Mouse (Mus musculus) adrenal gland (tissue): ENCODE data around the gene Ndufc2.
"Not testable (repeated sequence)": the region's sequence is repeated elsewhere in the genome, so short reads cannot be mapped to it uniquely, and the experiment has no call there.

Experiments used
- intact Hi-C: fragments of 180-260 bp; cut with DNase I; formaldehyde crosslinking; loops from one replicate; pipeline ENCODE4 v1.15.1; 2025

The Ndufc2 gene

DNA sequence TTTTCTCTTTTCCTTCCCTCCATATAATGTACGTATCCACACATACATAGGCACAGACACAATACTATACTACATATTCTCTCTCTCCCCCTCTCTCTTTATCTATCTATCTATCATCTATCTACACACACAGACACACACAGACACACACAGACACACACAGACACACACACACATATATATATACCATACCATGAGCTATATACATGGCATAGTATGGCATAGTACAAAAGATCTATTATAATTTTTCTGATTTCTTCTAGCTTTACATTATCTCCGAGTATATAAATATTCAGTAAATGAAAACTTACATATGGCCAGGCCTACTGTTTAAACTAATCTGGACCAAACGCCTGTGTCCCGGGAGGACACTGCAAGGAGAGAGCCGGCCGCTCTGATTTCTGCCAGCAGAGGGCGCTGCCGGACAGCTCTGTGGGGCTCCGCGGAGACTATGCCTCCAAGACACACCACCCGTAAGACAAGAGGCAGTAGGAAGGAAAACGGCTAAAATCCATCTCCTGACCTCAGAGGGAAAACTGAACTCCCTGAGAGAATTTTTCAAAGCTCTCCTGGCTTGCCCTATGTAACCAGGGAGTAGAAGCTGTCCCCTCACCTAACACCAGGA, 24.9 kb downstream of the Ndufc2 start:
- intact Hi-C loops: loop anchor here (5.0 to 10.0 kb wide), 3 partner anchors 58 to 253 kb away; partner anchors contain the start of gene Ints4

DNA sequence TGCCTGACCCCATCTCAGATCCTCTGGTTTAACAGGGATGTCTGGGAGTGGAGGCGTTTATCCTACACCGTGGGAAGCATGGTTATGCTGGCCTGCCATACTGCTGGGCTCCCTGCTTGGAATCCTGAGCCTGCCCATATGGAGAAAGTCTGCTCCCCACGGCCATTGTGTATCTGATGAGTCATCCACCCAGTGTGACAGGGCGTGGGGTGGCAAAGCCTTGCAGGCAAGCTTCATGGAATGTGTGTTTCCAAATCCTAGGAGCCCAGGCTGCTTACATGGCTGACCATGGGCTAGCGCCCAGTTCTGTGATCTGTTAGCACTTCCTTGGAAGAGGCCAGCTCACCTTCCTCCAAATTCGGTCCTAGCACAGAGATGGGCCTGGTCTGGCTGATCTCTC, 26.8 kb downstream of the Ndufc2 start:
- intact Hi-C loops: loop anchor here (5.0 to 10.0 kb wide), 3 partner anchors 56 to 251 kb away; partner anchors contain the start of gene Ints4

DNA sequence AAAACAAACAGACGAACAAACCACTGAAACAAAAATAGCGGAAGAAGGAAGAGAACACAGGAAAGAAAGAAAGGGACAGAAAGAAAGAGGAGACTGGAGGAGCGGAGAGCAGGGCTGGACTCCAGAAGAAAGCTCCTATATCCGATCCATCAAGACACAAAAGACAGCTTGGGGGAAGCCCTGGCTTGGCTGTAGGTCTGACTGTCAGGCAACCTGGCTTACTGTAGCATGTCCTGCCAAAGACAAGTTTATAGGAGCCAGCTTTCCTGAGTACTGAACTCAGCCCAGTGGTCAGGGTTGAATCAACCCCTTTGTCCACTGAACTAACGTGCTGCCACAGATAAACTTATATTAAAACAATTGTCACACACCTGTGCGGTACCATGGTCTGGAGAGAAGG, 27.5 kb downstream of the Ndufc2 start:
- intact Hi-C loops: loop anchor here (5.0 to 10.0 kb wide), 3 partner anchors 55 to 250 kb away; partner anchors contain the start of gene Ints4

DNA sequence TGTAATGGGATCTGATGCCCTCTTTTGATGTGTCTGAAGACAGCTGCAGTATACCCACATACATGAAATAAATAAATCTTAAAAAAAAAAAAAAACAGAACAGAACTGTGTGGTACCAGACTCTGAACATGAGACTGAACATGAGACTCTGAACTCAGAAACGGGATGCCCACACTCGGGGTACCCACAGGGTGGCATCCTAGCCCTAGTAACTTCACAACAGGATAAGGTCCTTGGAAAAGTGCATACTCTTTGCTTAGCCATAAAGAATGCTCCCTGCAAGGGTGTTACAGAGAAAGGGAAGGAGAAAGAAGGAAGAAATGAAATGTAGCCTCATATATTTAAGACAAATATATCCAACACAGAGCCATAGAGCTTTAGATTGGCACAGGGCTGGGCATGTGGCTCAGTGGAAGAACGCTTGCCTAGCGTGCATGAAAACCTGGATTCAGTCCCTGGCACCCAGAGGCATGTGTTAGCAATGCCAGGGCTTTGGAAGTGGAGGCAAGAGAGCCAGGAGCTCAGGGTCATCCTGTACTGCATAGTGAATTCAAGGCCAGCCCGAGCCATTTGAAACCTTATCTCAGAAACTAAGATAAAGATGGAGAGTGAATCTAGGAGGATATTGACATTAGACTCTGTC, 28.1 kb downstream of the Ndufc2 start:
- intact Hi-C loops: loop anchor here (5.0 to 10.0 kb wide), 3 partner anchors 54 to 249 kb away; partner anchors contain the start of gene Ints4

DNA sequence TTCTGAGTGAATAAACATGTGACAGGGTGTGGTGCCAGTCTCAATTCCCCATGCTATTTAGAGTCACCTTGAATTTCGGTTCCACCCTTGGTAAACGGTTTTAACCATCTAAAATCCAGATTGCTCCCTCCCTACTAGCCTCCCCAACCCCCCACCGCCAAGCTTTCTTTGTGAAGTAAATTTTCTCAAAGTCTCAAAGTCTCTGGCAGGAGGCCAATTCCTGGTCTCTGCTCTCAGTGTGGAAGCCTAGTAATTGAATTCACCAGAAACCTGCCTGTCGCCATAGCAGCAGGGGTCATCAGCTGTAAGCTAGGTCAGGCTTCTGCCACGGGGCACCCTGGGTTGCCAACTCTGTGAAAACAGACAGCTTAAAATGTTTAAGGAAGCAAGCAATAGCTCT, 29.9 kb downstream of the Ndufc2 start:
- intact Hi-C loops: loop anchor here (5.0 to 10.0 kb wide), 3 partner anchors 53 to 248 kb away; partner anchors contain the start of gene Ints4

DNA sequence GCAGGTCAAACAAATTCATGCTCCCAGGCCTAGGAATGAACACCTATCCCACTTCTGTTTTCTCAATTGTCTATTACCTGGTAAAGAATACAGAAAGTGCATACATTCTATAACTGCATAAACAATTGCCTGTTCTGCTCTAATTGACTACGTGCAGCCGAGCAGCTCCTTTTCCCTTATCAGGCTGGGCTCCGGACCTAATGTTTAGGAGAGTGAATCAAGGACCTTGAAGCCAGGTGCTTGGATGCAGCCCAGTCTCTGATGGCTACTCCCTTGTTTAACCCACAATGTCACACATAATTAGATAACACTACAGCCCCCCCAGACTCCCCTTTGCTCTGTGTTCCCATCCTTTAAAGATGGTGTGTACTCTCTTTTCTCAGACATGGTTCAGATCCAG, 33.7 kb downstream of the Ndufc2 start:
- intact Hi-C loops: not testable (repeated sequence)

DNA sequence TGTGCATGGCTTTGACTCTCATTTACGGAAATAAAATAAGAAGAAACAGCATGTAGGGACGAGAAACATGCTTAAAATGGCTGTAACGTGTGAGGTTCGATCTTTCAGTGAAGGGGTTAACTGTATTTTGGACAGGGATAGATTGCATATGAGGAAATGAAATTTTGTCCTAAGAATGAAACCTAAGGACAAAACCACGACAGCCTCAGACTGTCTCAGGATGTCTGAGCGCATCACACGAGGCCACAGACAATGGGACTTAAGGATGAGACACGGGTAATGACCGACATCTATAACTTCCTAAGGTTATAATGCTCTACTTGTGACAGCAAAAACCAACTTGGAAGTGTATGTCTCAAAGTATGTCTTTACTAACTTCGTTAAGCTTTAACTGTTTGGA, 34.7 kb downstream of the Ndufc2 start:
- intact Hi-C loops: no loop called here

DNA sequence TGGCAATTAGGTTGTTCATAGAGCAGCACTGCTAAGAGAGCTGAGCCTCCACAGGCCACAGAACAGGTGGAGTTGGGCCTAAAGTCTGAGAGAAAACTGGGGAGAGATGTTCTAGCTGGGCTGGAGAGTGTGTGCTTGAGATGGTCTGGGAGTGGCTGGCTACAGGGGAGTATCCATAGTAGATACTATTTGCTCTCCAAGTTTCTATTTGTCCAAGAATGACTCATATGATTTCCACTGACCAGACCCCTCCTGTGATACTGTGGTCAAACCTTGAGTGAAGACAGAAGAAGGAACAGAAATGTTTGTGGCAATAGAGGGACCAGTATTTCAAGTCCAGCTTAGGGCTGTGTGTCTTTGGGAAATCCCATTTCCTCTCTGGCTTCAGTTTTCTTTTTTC, 39.2 kb downstream of the Ndufc2 start:
- intact Hi-C loops: no loop called here

DNA sequence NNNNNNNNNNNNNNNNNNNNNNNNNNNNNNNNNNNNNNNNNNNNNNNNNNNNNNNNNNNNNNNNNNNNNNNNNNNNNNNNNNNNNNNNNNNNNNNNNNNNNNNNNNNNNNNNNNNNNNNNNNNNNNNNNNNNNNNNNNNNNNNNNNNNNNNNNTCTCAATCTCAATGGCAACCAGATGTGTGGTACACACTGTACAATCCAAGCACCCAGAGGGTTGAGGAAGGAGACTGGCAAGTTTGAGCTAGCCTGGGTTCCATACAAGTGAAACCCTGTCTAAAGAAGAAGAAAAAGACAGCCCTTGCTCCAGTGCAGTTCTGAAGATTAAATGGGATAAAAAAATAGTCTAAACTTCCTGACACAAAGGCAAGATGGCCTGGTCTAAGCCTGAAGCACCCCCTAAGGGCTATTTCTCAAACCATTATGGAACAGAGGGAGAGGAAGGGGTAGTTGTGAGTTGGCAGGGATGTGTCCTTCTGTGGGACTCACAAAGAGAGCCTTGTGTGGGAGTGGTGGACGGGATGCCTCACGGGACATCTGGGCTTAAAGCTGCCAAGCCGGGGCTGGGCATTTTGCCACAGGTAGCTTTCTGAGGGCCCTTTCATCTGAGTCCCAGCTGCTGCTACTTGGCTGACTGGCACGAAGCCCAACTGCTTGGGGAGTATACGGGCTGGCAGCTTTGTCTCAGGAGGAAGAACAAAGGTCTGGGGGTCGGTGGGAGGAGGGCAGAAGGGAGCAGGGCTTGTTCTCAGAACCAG, 46.5 kb downstream of the Ndufc2 start:
- intact Hi-C loops: no loop called here

DNA sequence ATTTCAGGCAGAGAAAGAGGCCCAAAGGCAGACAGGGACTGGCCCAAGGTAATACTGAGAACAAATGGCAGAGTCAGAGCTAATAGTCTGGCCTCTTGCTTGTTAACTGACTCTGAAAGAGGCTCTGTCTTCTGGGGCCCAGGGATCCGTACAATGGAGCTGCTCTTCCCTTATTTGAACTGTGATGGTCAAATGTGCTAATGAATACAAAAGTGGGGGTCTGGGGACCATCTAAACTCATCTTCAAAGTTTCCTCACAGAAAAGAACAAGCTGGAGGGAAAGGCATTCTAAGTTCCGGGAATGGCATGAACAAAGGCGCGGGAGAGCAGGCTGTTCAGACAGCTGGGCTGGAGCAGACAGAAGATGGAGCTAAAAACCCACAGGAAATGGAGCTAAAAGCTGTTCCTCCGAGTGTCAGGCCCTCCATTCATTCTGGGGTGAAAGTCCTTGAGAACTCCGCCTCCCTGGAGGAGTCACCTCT, 47.3 kb downstream of the Ndufc2 start:
- intact Hi-C loops: no loop called here

DNA sequence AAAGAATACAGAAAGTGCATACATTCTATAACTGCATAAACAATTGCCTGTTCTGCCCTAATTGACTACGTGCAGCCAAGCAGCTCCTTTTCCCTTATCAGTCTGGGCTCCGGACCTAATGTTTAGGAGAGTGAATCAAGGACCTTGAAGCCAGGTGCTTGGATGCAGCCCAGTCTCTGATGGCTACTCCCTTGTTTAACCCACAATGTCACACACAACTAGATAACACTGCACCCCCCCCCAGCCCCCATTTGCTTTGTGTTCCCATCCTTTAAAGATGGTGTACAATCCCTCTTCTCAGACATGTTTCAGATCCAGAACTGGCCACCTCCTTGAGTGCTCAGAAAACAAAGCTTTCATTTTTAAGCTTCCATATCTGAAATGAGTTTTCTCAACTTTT, 51.2 kb downstream of the Ndufc2 start, which contains the start of gene Kctd14:
Gene Kctd14, plus strand, starts transcription at position 301 of the 400 bp plus-strand sequence.
- intact Hi-C loops: not testable (repeated sequence)

DNA sequence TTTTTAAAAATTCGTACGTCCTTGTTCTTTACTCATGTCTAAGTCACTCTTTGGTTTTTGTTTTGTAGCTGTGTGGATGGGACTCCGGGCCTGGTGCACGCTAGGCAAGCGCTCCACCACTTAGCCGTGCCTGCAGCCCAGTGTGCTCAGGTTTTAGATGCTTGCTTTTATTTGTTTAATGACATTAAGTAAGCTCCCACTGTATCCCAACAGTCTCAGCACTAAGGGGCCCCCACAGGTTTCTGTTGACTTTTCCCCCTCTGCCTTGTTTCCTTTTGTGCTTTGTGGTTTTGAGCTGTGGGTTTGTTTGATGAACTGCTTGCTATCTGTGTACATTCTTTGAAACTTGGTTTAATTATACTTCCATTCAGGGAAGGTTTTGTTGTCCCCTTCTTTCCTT, 52.4 kb downstream of the Ndufc2 start:
- intact Hi-C loops: no loop called here

DNA sequence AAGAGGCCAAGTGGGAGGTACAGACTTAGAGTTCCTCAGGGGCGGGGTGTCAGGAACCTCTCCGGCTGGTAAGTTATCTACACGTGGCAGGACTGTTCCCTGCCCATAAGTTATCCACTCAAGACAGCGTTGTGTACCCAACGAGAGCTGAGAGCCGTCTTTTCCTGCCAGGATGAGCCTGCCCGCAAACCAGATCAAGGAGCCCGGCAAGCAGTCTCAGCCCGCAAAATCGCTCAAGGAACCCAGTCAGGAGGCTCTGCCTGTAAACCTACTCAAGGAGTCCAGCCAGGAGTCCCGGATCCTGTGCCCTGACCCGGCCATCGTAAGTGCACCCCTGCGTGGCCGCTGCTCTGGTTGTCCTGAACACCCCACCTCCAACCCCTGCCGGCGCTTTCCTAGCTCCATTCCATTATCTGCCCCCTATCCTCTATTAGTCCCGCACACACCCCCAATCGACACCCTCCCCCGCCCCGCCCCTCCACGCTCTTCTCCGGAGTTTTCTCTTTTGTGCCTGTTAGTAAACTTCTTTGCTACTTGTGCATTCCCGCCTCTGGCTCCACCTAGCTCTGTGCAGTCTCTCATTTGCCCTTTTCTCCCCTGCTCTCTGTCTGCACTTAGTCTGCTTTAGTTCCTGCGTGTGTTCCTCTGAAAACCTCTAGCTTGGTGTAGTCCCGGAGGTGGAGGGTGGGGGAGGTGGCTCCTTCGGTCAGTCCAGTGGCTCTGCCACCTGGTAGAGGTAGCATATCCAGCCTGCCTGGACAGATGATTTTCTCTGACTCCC, 53.5 kb downstream of the Ndufc2 start:
- intact Hi-C loops: no loop called here

DNA sequence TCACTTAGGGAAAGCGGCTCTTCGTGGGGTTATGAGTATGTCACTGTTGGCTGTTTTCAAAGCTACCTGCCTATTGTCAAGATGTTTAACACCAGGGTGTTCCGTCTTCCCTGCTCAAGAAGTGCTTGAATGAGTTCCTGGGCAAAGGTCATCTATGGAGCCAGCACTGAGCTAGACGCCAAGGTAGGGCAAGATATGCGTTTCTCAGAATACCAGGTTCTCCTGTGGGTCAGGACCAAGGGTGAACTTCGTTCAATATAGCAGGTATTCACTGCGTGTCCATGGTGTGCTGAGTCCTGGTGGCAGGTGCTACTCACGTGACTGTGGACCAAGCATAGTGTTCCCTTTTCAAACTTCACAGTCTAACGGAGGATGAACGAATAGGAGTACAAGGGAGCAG, 55.0 kb downstream of the Ndufc2 start:
- intact Hi-C loops: no loop called here

DNA sequence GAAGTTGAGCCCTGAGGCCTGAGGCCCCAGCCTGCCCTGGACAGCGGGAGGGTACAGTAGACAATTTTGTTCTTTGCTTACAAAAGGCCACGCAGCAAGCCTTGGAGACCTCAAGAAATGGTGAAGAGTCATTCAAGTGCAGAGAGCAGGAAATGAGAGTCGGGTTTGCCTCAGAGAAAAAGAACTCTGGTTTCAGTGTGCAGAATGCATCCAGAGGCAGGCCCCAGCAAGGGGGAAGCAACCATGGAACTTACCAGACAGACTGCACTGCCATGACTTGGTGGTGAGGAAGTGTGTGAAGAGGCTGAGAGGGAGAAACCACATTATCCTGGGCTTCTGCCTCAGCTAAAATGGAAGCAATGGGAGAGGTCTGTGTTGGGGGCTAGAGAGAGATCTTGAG, 55.8 kb downstream of the Ndufc2 start:
- intact Hi-C loops: no loop called here
